Mouse (Mus musculus): ENCODE results near the gene Sez6l2. TPM values are rescaled to one million over a fixed set of nuclear protein-coding genes. Genes with fewer than 3 reads are reported as not detected.

The Sez6l2 gene
- total RNA-seq, 2 experiments from 2014 or later: 0.33 to 2.9 TPM

DNA sequence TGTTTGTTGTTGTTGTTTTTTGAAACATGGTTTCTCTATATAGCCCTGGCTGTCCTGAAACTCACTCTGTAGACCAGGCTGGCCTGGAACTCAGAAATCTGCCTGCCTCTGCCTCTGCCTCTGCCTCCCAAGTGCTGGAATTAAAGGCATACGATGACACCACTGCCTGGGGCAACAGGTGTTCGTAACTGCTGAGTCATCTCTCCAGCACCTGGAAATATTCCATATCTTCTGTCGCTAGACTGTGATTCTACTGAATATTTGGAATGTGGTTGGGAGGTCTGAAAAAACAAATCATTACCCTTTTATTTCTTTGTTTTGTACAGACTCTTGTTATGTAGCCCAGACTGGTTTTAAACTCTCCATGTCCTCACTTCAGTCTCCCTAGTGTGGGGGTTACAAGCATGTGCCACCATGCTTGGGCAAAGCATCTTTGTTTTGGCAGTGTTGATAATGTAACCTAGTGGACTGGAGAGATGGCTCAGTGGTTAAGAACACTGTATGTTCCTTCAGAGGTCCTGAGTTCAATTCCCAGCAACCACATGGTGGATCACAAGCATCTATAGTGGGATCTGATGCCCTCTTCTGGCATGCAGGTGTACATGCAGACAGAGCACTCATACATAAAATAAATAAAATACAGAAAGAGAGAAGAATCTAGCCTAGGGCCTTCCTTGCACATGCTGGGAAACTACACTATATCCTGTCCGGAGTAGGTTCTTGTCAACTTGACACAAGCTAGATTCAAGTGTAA lies 53.9 kb downstream of the Sez6l2 start:
- no peak for ATAC-seq (ENCODE audit: poor library complexity, severe bottlenecking)

DNA sequence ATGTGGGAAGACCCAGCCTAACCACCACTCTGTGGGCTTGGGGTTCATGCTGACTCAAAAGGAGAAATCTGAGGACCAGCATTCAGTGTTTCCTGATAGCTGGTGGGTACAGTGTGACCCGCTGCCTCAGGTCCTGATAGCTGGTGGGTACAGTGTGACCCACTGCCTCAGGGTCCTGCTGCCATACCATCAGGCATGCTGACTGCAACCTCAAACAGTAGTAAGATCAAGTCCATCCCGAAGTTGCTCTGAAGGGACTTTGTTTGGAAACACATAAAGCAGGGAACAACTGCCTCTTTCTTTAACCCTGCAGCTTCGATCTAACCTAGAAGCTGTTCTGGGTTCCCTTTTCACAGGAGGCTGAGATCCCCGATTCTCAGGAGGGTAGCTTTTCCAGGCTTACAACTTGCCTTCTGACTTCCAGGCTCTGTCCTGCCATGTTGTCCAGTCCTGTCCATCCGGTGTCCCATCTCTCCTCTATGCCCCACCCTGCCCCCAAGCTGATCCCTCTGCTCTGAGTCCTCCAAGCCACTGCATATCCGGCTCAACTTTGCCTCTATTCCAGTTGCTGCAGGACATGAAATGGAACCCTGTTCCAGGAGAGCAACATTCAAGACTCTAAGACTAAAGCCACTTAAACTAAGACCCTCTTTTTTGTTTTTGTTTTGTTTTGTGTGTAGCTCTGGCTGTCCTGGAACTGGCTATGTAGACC lies 57.1 kb downstream of the Sez6l2 start:
- no peak for ATAC-seq (ENCODE audit: poor library complexity, severe bottlenecking)

DNA sequence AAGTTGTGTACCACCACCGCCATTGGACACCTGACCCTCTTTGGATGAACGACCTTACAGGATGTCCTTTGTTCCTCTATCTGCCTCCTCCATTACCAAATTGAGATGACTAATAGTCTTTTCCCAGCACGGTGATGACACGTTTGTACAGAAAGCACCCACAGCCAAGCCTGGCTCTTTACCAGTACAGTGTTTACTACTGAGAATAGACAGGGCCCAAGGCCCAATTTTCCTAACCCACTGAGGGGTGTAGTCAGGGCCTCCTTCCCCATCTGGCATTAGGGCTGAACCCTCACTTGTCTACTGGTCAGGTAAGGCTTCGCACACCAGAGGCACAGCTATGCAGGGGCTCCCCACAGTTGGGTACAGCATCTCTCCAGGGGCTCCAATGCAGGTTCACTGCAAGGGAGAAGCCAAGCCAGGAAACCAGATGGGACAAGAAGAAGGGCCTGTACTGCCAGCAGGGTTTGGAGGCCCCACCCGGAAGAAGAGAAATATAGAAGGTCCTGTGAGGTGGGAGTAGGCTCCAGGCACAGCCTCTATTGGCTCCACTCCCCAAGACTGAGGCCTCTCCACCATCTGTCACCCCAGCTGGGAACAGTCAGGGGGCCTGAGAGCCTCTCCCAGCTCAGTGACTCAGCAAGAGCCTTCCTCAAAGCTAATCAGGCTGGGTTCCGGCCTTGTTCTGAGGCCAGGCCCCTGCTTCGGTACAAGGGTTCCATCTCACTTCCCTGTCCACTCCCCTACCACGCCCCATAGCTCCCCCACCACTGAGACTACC lies 58.1 kb downstream of the Sez6l2 start:
- peak; percentile 93 for ATAC-seq (ENCODE audit: poor library complexity, severe bottlenecking)

DNA sequence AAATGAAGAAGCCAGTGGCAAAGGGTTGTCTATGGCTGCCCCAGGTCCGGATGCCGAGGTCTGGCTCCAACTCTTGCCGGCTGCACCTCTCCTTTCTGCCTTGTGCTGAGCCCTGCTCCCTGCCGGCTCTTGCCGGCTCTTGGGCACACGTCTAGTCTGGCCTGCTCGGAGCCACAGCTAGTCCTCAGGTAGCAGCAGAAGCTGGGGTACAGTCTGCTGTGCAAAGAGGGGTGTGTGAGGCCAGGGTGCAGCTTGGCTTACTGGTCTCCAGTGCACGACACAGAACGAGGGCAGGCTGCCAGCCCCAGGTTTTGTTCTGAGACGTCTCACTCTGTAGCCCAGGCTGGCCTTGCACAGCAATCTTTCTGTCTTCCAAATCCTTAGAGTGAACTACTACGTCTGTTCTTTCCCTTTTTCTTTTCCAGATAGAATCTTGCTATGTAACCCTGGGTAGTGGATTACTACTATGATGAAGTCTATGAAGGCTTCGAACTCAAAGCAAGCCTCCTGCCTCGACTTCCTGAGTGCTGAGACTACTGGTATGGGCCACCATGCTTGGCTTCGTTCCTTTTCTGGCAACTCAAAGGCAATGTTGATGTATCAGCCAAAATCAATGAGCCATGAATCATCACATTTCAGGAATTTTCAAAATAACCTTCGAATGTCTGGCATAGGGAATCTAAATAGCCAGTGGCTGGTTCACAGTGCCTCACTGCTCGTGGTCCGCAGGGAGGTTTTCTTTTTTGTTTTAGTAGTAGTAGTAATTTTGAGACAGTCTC lies 59.1 kb downstream of the Sez6l2 start:
- ATAC-seq (ENCODE audit: poor library complexity, severe bottlenecking): no peak

DNA sequence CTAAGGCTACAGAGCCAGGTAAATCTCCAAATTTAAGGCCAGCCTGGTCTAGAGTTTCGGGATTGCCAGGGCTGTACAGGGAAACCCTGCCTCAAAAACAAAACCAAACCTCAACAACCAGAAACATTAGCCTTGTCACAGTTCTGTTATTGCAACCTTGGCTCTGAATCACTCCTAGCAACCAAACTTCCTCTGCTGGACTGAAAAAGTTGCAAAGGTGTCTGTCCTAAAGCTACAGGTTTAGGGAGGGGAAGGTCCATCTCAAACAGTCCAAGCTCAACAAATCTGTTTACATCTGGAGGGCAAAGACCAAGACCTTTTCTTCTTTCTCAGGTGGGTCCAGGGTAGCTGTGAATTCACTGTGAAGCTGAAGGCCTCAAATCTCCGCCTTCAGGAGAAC lies 60.7 kb downstream of the Sez6l2 start:
- ATAC-seq (ENCODE audit: poor library complexity, severe bottlenecking): no peak

DNA sequence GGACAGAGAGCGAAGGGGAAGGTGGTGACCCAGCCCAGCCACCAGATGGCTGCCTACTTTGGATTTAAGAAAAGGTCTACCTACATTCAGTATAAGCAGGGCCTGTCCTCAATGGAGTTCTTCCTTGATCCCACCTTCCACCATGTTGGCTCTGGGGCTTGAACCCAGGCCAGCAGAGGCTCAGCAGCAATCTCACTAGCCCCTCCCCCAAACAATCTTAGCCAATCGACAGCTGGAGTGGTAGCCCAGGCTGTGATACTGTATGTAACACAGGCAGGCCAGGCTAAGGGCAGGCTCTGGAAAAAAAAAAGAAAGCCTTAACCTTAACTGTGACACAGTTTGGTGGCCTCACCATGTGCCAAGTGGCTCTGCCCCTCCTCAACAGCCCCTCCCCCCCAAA lies 61.4 kb downstream of the Sez6l2 start:
- ATAC-seq (ENCODE audit: poor library complexity, severe bottlenecking): no peak

DNA sequence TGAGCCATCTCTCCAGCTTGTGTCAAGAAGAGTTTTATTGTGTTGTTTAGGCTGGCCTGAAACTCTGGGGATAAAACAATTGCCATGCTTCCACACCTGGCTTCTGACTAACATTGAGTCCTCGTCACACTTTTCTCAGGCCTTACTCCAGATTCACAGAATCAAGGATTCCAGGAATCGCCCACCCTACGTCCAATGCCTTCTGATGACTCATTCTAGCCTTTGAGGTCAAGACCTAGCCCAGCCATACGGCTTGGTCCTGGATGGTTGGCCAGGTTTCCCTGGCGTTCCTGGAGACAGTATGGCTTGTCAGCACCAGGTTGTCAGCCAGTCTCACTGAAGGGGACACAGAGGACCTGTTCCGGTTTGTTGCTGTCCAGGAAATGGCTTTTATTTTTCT lies 62.0 kb downstream of the Sez6l2 start:
- ATAC-seq (ENCODE audit: poor library complexity, severe bottlenecking): no peak

DNA sequence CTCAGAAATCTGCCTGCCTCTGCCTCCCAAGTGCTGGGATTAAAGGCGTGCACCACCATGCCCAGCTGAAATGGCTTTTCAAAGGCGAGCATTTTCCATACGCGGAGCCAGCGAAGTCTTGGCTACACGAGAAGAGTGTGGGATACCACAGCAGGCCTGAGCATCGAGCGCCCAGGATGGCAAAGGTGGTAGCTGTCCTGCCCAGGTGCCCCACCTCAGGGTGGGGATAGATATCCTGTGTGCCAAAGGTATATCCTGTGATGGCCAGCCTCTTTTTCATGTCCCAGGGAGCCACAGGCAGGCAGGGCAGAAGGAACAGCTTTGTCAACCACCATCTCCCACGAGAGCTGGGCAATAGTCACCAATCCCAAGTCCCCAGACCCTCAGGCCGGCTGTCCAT lies 62.5 kb downstream of the Sez6l2 start:
- ATAC-seq (ENCODE audit: poor library complexity, severe bottlenecking): no peak

DNA sequence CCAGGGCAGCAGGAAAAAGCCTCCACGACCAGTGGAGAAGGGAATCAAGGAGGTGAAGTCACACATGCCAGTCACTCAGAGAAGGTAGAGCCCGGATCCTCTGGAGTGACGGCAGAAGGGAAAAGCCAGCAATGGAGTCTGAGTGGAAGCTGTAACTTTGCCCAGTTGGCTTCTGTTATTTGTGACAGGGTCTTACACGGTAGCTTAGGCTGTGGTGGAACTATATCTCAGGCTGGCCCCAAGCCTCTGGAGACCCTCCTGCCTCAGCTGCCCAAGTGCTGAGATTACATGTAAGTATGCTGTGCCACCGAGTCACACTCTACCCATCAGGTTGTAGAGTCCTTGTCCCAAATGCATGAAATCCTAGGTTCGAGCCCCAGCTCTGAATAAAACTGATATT lies 63.0 kb downstream of the Sez6l2 start:
- no peak for ATAC-seq (ENCODE audit: poor library complexity, severe bottlenecking)

DNA sequence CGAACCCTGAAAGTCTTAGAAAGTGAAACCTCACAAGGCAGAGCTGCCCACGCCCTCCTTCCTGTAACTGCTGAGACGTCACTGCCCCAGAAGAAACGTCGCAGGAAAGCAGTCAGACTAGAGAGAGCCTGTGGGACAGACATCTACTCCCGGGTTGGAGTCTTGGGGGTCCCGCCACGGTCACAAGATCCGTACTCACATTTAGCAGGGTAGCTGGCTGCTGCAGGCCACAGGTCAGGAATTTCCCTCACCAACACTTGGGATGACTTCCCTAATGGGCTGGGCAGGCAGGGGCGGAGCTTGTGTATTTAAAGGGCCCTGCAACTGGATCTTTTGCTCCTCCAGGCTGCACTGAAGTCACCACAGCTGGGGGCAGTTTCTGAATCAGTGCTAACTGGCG lies 64.0 kb downstream of the Sez6l2 start, which contains the start of gene Mvp:
Gene Mvp, minus strand, starts transcription at position 302 of the 400 bp plus-strand sequence.
- ATAC-seq (ENCODE audit: poor library complexity, severe bottlenecking): peak; percentile 37

DNA sequence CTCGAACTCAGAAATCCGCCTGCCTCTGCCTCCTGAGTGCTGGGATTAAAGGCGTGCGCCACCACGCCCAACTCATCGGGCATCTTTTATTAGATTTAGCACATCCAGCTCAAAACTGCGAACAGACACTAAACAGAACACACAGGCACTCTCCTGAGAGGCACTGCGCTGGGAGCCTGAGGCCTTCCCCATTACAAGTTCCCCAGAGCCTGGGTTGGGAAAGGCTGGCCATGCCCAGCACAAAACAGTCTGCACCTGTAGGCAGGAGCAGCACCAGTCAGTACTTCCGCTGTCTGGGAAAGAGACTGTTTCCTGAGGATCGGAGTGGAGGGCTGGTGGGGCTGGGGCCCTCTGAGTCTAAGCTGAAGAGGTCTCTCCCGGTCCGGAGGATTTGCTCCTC lies 64.6 kb downstream of the Sez6l2 start:
- no peak for ATAC-seq (ENCODE audit: poor library complexity, severe bottlenecking)

DNA sequence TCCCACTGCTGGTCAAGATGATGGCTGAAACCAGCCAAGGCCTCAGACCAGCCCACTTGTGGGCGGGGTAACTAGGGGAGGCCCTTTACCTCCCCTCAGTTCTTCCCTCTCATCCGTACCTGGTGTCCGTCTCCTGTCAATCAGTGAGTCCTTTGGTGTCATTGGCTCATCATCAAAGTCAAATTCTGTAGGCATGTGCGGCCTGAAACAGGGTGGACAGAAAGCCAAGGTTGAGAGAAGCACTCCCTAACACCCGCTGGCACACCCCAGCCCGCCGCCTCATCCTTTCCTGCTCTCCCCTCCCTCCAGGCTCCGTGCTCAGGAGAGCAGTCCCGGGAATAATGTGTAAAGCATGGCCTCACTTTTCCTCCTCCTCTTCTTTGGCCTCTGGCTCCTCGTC lies 65.7 kb downstream of the Sez6l2 start:
- ATAC-seq (ENCODE audit: poor library complexity, severe bottlenecking): peak; percentile 59

DNA sequence TGATC lies 65.9 kb downstream of the Sez6l2 start, which contains the start of gene Pagr1b:
Gene Pagr1b, minus strand, starts transcription at position 4 of the 5 bp plus-strand sequence.
- no peak for ATAC-seq (ENCODE audit: poor library complexity, severe bottlenecking)

DNA sequence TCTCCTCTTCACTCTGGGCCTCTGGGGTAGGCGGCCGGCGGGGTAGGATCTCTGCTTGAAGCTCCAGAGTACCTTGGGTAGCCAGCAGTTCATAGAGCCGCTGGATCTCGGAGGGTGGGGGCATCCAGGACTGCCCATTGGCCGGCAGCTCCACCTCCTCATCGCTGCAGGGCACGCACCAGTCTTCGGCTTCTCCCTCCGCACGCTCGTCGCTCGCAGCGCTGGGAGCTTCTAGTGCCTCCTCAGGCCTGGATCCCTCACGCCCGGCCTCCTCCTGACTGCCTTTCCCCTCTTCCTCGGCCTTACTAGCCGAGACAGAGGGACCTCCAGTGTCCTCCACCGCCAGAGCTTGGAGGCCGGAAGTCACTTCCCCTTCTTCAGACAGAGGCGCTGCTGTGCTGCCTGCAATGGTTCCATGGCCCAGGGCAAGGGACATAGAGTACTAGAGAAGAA lies 66.1 kb downstream of the Sez6l2 start:
- ATAC-seq (ENCODE audit: poor library complexity, severe bottlenecking): peak; percentile 58

DNA sequence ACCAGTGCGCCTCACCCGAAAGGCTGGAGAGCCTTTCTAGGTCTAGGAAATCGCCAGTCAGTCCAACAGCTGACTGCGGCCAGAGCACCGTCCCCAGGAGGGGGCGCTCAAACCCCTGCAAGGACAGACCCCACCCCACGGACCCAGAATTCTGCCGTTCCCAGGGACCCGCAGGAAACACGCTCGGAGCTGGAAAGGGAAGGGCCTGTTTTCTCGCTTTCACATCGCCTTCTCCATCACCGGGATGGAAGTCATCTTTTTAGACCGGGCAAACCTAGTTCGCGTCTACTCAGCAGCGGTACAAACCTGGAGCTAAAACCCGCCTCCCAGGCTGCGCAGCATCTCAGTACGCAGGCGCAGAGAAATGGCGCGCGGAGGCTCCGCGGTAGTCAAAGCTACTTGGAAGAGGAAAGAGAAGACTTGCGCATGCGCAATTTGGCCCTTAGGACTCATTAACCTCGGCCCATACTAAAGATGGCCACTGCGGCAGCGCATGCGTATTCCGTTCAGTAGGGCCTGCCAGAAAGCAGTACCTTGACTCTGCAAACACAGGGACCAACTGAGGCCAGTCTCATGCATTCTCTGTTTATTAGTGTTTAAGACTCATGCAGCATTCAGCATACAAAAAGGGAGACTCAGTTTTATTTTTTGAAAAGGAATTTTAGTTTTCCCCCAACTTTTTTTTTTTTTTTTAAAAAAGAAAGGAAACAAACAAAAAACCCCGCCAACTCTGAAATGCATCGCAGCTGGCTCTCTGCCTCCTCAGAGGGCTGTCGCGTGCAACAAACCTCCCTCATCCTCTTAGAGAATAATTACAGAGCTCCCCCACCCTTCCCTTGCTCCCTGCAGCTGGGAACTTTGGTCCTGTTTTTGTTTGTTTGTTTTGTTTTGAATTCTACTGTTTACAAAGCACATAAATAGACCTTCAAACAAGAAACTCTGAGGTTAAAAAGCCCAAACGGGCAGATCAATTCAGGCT lies 66.9 kb downstream of the Sez6l2 start, which contains the start of gene Pagr1a:
Gene Pagr1a, minus strand, starts transcription at position 382 of the 979 bp plus-strand sequence.
- ATAC-seq (ENCODE audit: poor library complexity, severe bottlenecking): peak; percentile 63

DNA sequence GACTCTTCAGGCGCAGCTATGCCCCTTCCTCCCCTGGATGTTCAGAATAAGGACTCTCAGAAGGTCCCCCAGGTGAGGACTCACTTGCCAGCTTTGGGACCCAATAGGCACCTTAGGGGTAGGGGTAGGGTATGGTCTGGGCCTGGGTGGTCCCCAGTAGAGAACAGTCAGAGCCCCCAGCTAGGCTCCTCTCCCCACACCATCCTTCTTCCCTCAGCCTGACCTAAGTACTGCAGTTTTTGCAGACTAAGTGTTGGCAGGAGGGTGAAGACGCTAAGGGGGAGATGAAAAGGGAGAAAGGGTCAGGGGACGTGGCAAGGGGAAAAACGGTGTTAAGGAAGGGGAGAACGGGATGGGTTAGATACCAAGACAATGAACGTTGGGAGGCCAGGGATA lies 67.6 kb downstream of the Sez6l2 start:
- no peak for ATAC-seq (ENCODE audit: poor library complexity, severe bottlenecking)

DNA sequence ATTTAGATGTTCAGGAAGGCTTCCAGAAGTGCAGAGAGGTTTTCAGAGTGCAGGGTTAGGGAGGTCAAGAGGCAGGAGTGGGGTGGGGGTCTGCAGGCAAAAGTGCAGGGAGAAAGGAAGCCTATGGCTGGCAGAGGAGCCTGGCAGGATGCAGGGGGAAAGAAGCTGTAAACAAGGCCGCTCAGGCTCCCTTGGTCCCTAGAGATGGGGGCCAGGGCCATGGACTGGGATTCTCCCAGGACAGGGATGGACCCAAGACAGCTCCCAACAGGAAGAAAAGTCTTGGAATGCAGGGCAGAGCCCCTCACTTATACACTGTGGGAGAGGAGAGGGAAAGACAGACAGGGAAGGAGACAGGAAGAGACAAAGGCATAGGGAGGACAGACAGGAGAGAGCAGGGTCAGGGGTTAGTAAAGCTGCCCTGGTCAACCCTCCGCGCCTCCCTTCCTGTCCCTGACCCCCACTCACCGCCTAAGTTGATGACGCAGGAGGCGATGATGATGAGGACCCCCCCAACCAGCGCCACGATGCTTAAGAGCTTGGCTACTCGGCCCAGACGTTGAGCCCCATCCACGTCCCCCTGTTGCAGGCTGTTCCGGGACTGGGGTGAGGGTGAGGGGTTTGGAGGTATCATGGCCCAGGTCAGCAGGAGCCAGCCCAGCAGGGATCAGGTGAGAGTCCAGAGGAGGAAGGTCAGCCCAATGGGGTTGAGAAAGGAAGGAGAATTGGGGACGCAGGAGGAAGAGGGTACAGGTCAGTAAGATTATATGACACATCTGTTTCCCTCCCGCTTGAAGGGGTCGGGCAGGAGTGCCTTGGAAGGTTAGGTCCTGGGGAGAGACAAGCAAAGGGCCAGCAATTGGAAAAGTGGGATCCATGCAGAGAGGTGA lies 68.3 kb downstream of the Sez6l2 start:
- ATAC-seq (ENCODE audit: poor library complexity, severe bottlenecking): no peak

DNA sequence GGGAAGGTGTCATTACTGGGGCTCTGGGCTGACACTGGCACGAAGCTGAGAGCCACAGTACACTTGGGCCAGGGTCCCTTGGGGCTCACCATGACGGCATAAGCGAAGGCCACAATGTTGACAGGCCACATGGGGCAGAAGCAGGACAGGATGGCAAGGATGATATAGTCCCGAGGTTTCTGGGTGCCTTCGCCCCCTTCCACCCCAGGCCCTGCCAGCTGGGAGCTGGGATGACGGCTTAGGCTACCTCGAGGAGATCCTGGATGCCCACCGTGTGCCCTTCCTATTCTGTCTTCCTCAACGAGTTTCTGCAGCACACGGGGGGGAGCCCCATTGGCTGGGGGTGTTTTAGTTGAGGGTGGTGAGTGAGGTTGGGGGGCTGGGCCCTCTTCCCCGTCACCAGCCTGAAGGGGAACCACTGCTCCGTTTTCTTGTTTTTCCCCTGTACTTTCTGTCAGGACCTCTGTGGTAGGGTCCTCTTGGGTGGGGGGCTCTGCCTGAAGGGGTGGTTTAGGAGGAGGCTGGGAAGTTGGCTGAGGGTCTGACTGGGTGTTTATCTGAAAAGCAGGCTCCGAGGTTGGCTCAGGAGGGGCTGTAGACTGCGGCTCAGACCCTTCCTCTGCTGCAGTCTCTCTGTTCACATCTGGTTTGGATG lies 69.1 kb downstream of the Sez6l2 start:
- ATAC-seq (ENCODE audit: poor library complexity, severe bottlenecking): no peak

DNA sequence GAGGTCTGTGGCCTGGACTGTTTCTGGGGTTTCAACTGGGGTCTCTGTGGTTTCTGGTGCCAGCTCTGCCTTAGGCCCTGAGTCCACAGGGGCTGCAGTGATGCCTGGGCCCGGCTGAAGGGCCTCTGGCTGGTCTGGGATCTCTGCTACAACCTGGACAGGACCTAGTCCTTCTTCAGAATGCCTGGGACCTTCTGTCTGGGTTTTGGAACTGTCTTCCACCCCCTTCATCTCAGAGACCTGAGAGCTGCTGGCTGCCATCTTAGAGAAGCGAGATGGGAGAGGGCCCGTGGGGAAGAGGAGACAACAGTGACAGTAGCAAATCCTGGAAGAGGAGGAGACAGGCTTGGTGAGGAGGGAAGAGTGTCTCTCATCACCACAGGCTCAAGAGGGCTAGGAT lies 69.7 kb downstream of the Sez6l2 start:
- no peak for ATAC-seq (ENCODE audit: poor library complexity, severe bottlenecking)
